Mouse (Mus musculus) limb, embryonic 14.5 days (tissue): ENCODE data around the gene Atp11a. TPM values are rescaled to one million over a fixed set of nuclear protein-coding genes. Genes with fewer than 3 reads are reported as not detected.

Source experiments
- ATAC-seq: fragments of 200-750 bp; cut with Nextera tagmentation; 2 replicates; pipeline ENCODE4 v1.8.0; 2017; ENCODE audit warnings: low read depth, moderate number of reproducible peaks, moderate TSS enrichment; ENCODE audit not compliant: low FRiP score
- DNase-seq: peaks from one replicate; pipeline ENCODE4 v3.0.0-alpha.2; 2015; ENCODE audit warnings: low spot score
- H3K27ac ChIP-seq: fragments of 300-500 bp; sonication (generic); replicated peaks from 2 replicates; pipeline ENCODE4 v1.5.1; 2014; ENCODE audit warnings: low read depth, mild to moderate bottlenecking, low read length, moderate library complexity, mixed read lengths
- H3K27me3 ChIP-seq: fragments of 300-500 bp; sonication (generic); 2 replicates; pipeline ENCODE4 v1.6.1; 2014; ENCODE audit warnings: low read length, mixed read lengths; ENCODE audit not compliant: control insufficient read depth, insufficient read depth
- H3K36me3 ChIP-seq: fragments of 300-500 bp; sonication (generic); 2 replicates; pipeline ENCODE4 v1.6.1; 2014; ENCODE audit warnings: mild to moderate bottlenecking, low read length, moderate library complexity, mixed read lengths; ENCODE audit not compliant: control insufficient read depth, insufficient read depth
- H3K4me1 ChIP-seq: fragments of 300-500 bp; sonication (generic); 2 replicates; pipeline ENCODE4 v1.6.1; 2014; ENCODE audit warnings: antibody characterized with exemption, low read length, mixed read lengths; ENCODE audit not compliant: control insufficient read depth, insufficient read depth
- H3K4me2 ChIP-seq: fragments of 300-500 bp; sonication (generic); replicated peaks from 2 replicates; pipeline ENCODE4 v1.6.1; 2014; ENCODE audit warnings: low read depth, mild to moderate bottlenecking, low read length, moderate library complexity; ENCODE audit not compliant: severe bottlenecking
- H3K4me3 ChIP-seq: fragments of 300-500 bp; sonication (generic); replicated peaks from 2 replicates; pipeline ENCODE4 v1.5.1; 2014; ENCODE audit warnings: low read length
- H3K9ac ChIP-seq: fragments of 300-500 bp; sonication (generic); 2 replicates; pipeline ENCODE4 v1.6.1; 2014; ENCODE audit warnings: mild to moderate bottlenecking, low read depth, low read length, moderate library complexity; ENCODE audit not compliant: severe bottlenecking
- H3K9me3 ChIP-seq: fragments of 300-500 bp; sonication (generic); 2 replicates; pipeline ENCODE4 v1.6.1; 2016; ENCODE audit warnings: low read length; ENCODE audit not compliant: control insufficient read depth
- POLR2A ChIP-seq: fragments of 200-500 bp; IDR thresholded peaks from 2 replicates; pipeline ENCODE4 v1.8.0; 2012; ENCODE audit warnings: inconsistent platforms, mild to moderate bottlenecking, moderate library complexity, borderline replicate concordance; ENCODE audit not compliant: insufficient read depth, insufficient read length; ENCODE audit errors: extremely low read depth
- WGBS: fragments of 180-500 bp; shearing (Covaris S2); extraction: QIAGEN DNeasy Blood & Tissue Kit; methylation state at CpG from one replicate; pipeline ENCODE4 v1.1.7; 2014; 5-methylcytosine and 5-hydroxymethylcytosine counted together
- polyA plus RNA-seq, 2 experiments: library from polyadenylated mRNA; depleted of rRNA in 1 of 2; stranded (reverse) in 1 of 2; unstranded in 1 of 2; fragments of >200 nt; fragmentation: Nextera tagmentation in 1 of 2; extraction: Ambion mirVana in 1 of 2; gene quantifications; 2 replicates each; pipeline versions ENCODE4 v1.2.1 to v1.2.3; 2012 to 2014

Atp11a gene
- polyA plus RNA-seq, 2 experiments: 26.0 to 81.8 TPM

GRCm38 (mm10) chr8:12761873-12762272 lies 5.1 kb downstream of the Atp11a start:
- H3K4me3 ChIP-seq: no peak overlapping the region
- 92% methylated on average over 3 of the region's 3 CpGs for WGBS
- no peak overlapping the region for H3K4me2 ChIP-seq
- DNase-seq (no peak), ATAC-seq (no peak)
- no peak overlapping the region for H3K9ac ChIP-seq
- no peaks in the 10 kb centered on the region for H3K36me3 ChIP-seq
- H3K4me1 ChIP-seq: peaks cover 23% of the 10 kb centered on the region
- no peak for TF ChIP-seq POLR2A
- H3K9me3 ChIP-seq: no peaks in the 10 kb centered on the region
- H3K27ac ChIP-seq: no peak overlapping the region
- H3K27me3 ChIP-seq: no peaks in the 10 kb centered on the region

GRCm38 (mm10) chr8:12763565-12764108 lies 6.8 kb downstream of the Atp11a start:
- Histone ChIP-seq H3K9ac (no peak overlapping the region), H3K36me3 (no peaks in the 10 kb centered on the region), H3K4me1 (peaks cover 15% of the 10 kb centered on the region), H3K9me3 (no peaks in the 10 kb centered on the region), H3K4me3 (no peak overlapping the region), H3K27me3 (no peaks in the 10 kb centered on the region), H3K4me2 (no peak overlapping the region), H3K27ac (no peak overlapping the region)
- TF ChIP-seq POLR2A: no peak
- ATAC-seq: no peak
- no peak for DNase-seq
- 87% methylated on average over 4 of the region's 4 CpGs for WGBS

- Histone ChIP-seq H3K4me3 (no peak overlapping the region), H3K36me3 (no peaks in the 10 kb centered on the region), H3K27me3 (no peaks in the 10 kb centered on the region), H3K4me2 (no peak overlapping the region), H3K27ac (no peak overlapping the region), H3K9me3 (no peaks in the 10 kb centered on the region), H3K9ac (no peak overlapping the region), H3K4me1 (peaks cover 9% of the 10 kb centered on the region; the same call in 1 of the 2 replicates)
- DNase-seq (no peak), ATAC-seq (no peak)
- no peak for TF ChIP-seq POLR2A
- WGBS: 71% methylated on average over 4 of the region's 4 CpGs
Observed at GRCm38 (mm10) chr8:12764971-12765370, 8.2 kb downstream of the Atp11a start.

- H3K36me3 ChIP-seq: no peaks in the 10 kb centered on the region
- no peaks in the 10 kb centered on the region for H3K4me1 ChIP-seq
- no peak overlapping the region for H3K4me2 ChIP-seq
- ATAC-seq: no peak
- no peak overlapping the region for H3K4me3 ChIP-seq
- no peak for DNase-seq
- 93% methylated on average over 3 of the region's 3 CpGs for WGBS
- H3K27ac ChIP-seq: no peak overlapping the region
- no peak overlapping the region for H3K9ac ChIP-seq
- H3K9me3 ChIP-seq: no peaks in the 10 kb centered on the region
- TF ChIP-seq POLR2A: no peak
- H3K27me3 ChIP-seq: no peaks in the 10 kb centered on the region
Observed at GRCm38 (mm10) chr8:12767176-12767575, 10.4 kb downstream of the Atp11a start.

- no peak for TF ChIP-seq POLR2A
- 80% methylated on average over 6 of the region's 6 CpGs for WGBS
- DNase-seq: no peak
- H3K4me2 ChIP-seq: no peak overlapping the region
- H3K9ac ChIP-seq: no peak overlapping the region
- no peaks in the 10 kb centered on the region for H3K36me3 ChIP-seq
- no peaks in the 10 kb centered on the region for H3K4me1 ChIP-seq
- H3K27ac ChIP-seq: no peak overlapping the region
- no peak for ATAC-seq
- H3K4me3 ChIP-seq: no peak overlapping the region
- no peaks in the 10 kb centered on the region for H3K9me3 ChIP-seq
- H3K27me3 ChIP-seq: no peaks in the 10 kb centered on the region
Observed at GRCm38 (mm10) chr8:12768747-12769146, 11.9 kb downstream of the Atp11a start.

GRCm38 (mm10) chr8:12769296-12769695 lies 12.5 kb downstream of the Atp11a start:
- DNase-seq (no peak), ATAC-seq (no peak)
- TF ChIP-seq POLR2A: no peak
- WGBS: 89% methylated on average over 7 of the region's 7 CpGs
- no peaks in the 10 kb centered on the region for H3K36me3 ChIP-seq
- H3K27me3 ChIP-seq: no peaks in the 10 kb centered on the region
- H3K9me3 ChIP-seq: no peaks in the 10 kb centered on the region
- no peak overlapping the region for H3K4me2 ChIP-seq
- H3K9ac ChIP-seq: no peak overlapping the region
- H3K4me1 ChIP-seq: no peaks in the 10 kb centered on the region
- no peak overlapping the region for H3K27ac ChIP-seq
- H3K4me3 ChIP-seq: no peak overlapping the region
